Mouse (Mus musculus) thymus, adult 2 months (tissue): ENCODE results near the gene Pex14.

Source experiments
- CTCF ChIP-seq: fragments of 200-500 bp; IDR thresholded peaks from 2 replicates; pipeline ENCODE4 v1.5.1; 2012; ENCODE audit warnings: mild to moderate bottlenecking, control low read depth, low read length, moderate library complexity, borderline replicate concordance; ENCODE audit not compliant: control insufficient read depth, poor library complexity, insufficient read depth; ENCODE audit errors: extremely low read depth
- POLR2A ChIP-seq: fragments of 200-500 bp; IDR thresholded peaks from 2 replicates; pipeline ENCODE4 v1.6.1; 2012; ENCODE audit warnings: mild to moderate bottlenecking, low read length, control low read depth, moderate library complexity; ENCODE audit not compliant: control insufficient read depth, poor library complexity, insufficient read depth; ENCODE audit errors: extremely low read depth

- no peak for TF ChIP-seq POLR2A
- TF ChIP-seq CTCF = no peak
These were observed 47.9 kb upstream of the Pex14 start for GRCm38 (mm10) chr4:149147528-149147927.
